Mouse (Mus musculus): ENCODE data around the gene Hapln2.

Gene Hapln2

DNA sequence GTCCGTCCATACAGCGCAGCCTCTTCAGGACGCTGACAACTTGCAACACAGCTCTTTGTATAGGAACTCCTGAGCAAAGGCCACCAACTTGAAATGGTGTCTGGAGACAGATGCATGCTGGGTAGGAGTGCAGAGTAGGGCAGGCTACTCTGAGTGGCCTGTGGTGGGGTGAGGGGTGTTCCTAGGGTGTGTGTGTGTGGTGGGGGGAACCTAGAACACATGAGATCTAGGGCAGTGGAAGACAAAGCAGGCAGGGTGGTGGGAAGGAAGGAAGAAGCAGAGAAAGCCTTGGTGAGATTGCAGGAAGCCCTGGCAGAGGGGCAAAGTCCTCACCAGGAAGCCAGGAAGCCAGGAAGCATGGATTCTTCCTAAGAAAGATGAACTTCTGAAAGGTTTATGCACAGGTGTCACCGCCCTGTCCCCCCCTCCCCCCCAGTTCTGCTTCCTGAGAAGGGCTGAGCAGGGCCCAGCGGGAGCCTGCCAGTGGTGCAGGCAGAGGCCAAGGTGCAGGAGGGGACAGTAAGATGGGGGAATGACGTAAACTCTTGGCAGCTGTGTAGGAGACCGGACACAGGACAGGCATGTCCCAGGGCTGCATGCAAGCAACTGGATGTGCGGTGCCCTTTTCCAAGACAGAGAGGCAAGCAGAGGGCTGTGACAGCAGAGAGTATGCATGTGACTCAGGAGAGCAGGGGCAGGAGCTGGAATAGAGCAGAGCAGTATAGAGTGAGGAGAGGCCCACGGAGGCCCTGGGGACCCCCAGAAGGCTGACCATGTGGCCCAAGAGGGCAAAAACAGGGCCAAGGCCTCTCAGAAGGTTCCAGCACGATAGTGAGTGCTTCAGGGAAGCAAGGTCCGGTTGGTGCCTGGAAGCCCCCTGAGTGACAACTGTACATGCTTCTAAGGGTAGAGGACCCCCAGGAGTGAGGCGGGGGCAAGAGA is 45.2 kb downstream of the Hapln2 start:
- in situ Hi-C loops (cut with MboI; ENCODE audit: low sequenced_read_pairs), result no loop called here

DNA sequence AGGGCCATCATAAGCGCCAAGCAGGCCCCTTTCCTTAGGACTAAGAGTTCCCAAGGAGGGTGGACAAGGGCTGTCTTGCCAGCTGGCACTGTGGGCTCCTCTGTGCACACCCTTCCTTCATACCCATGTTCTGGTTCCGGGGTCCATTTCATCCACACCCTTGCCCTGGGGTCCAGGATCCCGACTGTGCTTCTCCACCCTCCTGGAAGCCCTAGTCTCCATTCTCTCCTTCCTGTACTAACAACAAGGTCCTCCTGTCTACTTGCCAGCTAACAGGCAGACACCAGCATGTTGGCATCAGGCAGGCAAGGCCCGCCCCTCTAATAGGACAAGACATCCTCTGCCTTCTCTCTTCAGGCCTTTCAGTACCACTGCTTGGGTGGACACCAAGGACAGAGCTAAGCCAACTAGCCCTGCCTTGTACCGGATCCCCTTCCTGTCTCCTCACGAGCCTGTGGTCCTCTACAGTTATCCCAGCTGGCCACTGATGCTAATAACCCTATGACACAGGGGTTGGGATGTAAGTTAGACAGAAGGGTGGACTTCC is 46.1 kb downstream of the Hapln2 start:
- in situ Hi-C loops (cut with MboI; ENCODE audit: low sequenced_read_pairs), result no loop called here

DNA sequence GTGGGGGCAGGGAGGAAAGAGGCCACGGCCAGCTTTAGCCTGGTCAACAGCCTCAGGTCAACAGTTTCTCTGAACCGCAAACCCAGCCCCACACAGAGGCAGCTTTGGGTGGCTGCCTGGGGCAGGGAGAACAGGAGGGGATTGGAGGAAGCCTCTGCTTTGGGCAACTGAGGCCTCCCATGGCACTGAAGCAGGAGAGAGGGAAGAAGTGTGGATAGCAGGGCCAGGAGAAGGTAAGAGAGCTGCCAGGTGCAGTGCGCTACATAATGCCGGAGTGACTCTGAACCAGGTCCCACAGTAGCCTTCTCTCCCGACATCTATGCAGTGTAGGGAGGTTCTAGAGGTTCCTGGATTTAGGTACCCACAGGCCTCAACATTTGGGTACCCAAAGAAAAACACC is 46.7 kb downstream of the Hapln2 start:
- in situ Hi-C loops (cut with MboI; ENCODE audit: low sequenced_read_pairs), result no loop called here

DNA sequence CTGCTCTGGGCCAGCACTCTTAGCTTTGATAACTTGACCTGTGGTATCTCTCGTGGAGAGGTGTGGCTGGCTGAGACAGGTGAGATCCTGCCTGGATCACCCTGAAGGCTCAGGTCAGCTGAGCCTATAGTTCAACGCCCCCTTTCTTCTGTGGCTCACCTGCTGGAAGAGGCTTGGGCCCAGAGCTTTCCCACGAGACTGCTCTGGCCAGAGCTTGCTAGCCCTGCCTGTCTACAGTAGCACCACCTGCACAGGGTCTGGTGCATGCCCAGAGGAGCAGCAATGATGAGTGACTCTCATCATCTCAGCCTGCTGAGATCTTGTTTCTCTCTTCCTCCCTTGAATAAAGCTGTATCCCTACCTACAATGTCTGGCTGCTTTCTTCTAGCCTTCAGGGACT is 47.3 kb downstream of the Hapln2 start:
- in situ Hi-C loops (cut with MboI; ENCODE audit: low sequenced_read_pairs), result no loop called here

DNA sequence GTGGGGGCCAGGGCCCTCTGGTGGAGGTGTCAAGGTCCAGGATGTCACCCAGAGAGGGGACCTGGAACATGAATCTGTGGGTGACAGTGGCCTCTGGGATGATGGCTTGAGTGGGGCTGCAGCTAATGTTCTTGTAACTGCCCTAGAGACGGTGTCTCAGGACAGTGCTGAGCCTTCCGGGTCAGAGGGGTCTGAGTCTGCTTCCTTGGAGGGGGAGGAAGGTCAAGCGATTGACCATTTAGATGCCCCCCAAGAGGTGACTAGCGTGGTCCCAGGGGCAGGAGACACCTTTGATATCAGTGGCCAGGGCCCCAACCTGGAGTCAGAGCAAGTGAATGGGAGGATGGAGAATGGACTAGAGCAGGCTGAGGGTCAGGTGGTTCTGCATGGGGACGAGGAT is 47.9 kb downstream of the Hapln2 start:
- in situ Hi-C loops (cut with MboI; ENCODE audit: low sequenced_read_pairs), result no loop called here

DNA sequence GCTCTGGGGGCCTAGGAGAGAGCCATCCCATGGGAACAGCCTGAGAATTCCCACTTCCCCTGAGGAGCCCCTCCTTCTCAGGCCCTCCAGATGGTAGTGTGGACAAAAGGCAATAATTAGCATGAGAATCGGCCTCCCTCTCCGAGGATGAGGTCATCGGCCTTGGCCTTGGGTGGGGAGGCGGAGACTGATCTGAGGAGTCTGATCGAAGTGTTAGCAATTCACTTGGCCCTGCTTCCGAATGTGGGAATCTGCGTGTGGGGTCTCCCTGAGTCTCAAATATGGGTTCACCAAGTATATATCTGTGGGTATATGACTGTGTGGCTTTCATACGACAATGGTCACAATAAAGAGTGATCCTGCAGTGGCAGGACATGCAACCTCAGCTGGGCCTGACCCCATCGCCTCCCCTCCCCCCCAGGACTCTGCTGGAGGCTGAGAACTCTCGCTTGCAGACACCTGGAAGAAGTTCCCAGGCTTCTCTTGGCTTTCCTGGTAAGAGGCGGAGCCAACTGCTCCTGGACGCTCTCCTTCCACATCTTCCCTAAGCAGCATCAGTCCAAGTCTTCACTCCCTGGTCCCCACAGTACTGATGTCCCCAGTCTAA is 52.9 kb downstream of the Hapln2 start:
- in situ Hi-C loops (cut with MboI; ENCODE audit: low sequenced_read_pairs), result no loop called here

DNA sequence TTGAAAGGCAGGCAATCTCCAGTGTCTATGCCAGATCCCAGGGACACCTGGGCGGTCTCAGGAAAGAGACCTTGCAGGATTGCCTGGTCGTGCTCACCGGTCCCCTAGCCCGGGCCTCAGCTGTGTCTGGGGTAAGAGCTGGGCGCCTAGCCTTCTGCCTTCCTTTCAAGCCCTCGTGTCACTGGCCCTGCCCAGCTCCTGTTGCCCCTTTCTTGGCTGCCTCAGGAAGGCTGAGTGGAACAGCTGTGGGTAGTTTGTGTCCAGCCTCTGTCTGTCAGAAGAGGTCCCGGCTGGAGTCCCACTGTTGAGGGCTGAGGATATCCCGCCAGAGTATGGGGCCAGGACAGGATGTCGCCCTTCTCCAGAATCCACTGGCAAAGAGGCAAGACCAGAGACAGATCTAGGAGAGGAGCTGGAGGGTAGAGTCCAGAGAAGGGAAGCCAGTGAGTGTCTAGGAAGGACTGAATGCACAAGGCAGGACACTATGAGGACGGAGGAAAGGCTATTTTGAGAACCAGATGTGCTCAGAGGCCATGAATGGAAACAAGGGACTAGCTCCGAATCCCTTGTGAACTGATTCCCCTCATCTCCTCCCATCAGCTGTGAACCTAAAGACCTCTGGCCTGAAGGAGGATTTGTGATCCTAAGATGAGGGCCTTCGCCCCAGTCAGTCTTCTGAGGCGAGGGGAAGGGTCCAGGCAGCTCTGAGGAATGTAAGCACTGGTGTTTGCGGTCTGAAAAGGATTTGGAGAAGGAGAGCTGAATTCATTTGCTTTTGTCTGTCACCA is 53.6 kb downstream of the Hapln2 start:
- in situ Hi-C loops (cut with MboI; ENCODE audit: low sequenced_read_pairs), result no loop called here

DNA sequence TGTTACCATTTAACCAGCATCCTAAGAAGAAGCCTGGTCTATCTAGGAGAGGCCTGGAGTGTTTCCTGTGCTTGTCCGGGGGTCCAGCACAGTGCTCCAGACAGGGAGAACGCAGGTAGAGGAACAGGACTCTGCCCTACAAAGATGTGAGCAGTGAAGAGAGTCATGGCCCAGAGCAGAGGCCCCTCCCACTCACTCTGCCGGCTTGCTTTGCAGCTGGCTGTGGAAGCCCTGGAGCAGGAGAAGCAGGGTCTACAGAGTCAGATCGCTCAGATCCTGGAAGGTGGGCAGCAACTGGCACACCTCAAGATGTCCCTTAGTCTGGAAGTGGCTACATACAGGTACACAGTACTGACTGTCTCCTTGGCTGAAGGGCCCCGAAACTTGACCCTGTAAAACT is 54.6 kb downstream of the Hapln2 start:
- in situ Hi-C loops (cut with MboI; ENCODE audit: low sequenced_read_pairs), result no loop called here

DNA sequence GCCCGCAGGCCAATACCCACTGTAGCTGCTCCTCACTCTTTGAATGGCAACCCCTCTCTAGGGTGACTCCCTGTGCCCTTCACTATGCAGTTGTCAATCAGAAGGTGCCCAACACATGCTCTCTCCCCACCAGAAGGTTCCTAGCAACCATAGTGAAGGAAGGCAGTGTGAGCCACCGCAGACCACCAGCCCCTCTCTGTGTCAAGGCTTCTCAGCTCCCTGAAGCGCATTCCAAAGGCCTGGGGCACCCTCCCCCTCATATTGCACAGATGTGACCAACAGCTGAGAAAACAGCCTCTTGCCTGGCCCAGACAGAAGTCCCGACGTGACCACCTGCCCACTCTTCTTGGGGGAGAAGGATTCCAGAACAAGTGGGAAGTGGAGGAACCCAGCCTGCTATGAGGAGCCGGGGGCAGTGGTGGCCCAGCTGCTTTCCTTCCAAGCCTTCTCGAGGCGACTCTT is 55.1 kb downstream of the Hapln2 start:
- in situ Hi-C loops (cut with MboI; ENCODE audit: low sequenced_read_pairs), result no loop called here

All from CH12F3 (cell line).